Mouse (Mus musculus) kidney, adult 2 months (tissue): Measurements from ENCODE around the gene Ifi27.

Experiments used
- CTCF ChIP-seq: fragments of 200-500 bp; conservative IDR thresholded peaks from 2 replicates; pipeline ENCODE4 v1.5.1; 2011; ENCODE audit warnings: low read depth, mild to moderate bottlenecking, control low read depth, low read length, moderate library complexity, mixed read lengths; ENCODE audit not compliant: insufficient read depth, insufficient read length
- POLR2A ChIP-seq: fragments of 200-500 bp; IDR thresholded peaks from one replicate; pipeline ENCODE4 v1.6.1; 2011; ENCODE audit warnings: low read depth, low read length, control low read depth

GRCm38 (mm10) chr12:103443524-103443923 lies 9.5 kb downstream of the Ifi27 start, which contains the start of gene Ifi27l2a:
- TF ChIP-seq POLR2A (no peak), CTCF (no peak)
